10 mouse cellular contexts compared by ENCODE assay signal in the genomic region with DNA sequence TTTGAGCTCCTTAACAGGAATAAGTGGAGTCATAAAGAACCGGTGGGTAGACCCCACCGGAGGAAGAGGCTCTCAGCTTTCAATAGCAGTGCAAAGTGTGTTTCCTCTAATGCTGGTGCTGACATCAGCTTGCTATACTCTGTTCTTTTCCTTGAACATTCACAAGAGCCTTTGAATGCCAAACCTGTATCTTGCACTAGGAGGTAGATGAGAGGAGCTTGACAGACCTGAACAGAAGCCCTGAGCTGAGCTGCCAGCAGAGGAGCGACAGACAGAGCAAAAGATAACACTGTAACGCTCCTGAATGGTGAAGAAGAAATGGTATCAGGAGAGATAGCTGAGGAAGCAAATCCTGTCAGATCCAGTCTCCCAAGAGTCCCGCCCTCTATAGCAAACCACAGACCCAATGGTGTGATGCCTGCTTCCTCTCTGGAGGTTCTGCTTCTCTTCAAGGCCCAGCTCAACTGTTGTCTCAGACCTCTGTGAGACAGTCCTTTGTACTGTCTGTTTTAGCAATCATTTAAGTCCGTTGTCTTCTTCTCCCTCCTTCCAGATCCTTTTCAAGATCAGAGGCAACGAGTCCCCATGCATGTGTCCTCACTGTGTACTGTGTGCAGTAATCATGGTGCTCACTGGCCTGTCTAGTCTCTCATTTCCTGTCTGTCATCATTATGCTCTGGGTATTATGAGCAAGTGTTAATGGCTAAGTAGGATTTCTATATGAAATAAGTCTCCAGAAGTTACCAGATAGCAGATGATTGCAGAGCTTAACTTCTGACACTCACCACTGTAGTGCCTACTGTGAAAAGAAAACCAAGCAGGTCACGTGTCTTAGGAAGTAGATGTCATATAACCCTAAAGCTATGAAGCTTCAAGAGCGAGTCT. TPM values are rescaled to one million over a fixed set of nuclear protein-coding genes. Genes with fewer than 3 reads are reported as not detected.
A peak's percentile ranks its signal among the peaks of the same experiment; 100 is the strongest.
DNase-seq lines count a peak whose midpoint lies in the region; ATAC-seq and TF ChIP-seq lines count a peak whose summit lies in the region.
"Had no signal": no experiment of that assay in that cellular context is flagged by ENCODE, and none has a peak within 500 bp of the region (broad histone marks: within the 10 kb centered on the region; RNA-seq: fewer than 3 reads in every experiment).

No protein-coding gene starts in this region.

- no peak overlapping the region for H3K4me2 ChIP-seq in lung, embryonic 14.5 days
- peak overlapping the region; percentile 19; the same call in 1 of the 2 replicates for H3K4me2 ChIP-seq in heart, embryonic 16.5 days (ENCODE audit: low read depth, low read length)
- H3K4me2 ChIP-seq: midbrain, embryonic 11.5 days had no signal

- ATAC-seq in lung, embryonic 14.5 days (ENCODE audit: insufficient read depth), result no peak
- 0 out of 2 replicates have a peak, but pooled peaks have one; percentile 23 for ATAC-seq in heart, embryonic 16.5 days (replicated peaks; ENCODE audit: extremely low read depth, insufficient read depth, low FRiP score)
- peak; percentile 85 for ATAC-seq in megakaryocyte, adult 5-6 weeks (ENCODE audit: poor library complexity, severe bottlenecking)

- 58% methylated on average over 9 of the region's 9 CpGs for WGBS in lung, embryonic 14.5 days
- WGBS in lung, adult 2 months, result 58% methylated on average over 9 of the region's 9 CpGs
- 35% methylated on average over 9 of the region's 9 CpGs for WGBS in heart, embryonic 16.5 days

- DNase-seq in lung, embryonic 14.5 days, result peak; percentile 26
- no peak for DNase-seq in lung, adult 2 months
- DNase-seq in brain, adult 2 months (ENCODE audit: low read depth, low spot score), result peak; percentile 49
- no peak for DNase-seq in retina, postnatal 1 day
- DNase-seq in testis, postnatal 14 days (ENCODE audit: low spot score), result no peak
- no peak for DNase-seq in adrenal gland, adult 2 months
- DNase-seq: adrenal gland, adult 8-10 months had no signal

- TF ChIP-seq POLR2A in lung, adult 2 months (IDR thresholded peaks at IDR 0.05; ENCODE audit: borderline replicate concordance, extremely low read depth, low read depth, low read length), result no peak

- no peak for TF ChIP-seq CTCF in lung, embryonic 14.5 days (IDR thresholded peaks at IDR 0.05; ENCODE audit: low read depth)
- TF ChIP-seq CTCF in lung, adult 2 months (IDR thresholded peaks at IDR 0.05; ENCODE audit: insufficient read depth, low read length), result no peak

- H3K9ac ChIP-seq in lung, embryonic 14.5 days, result no peak overlapping the region
- no peak overlapping the region for H3K9ac ChIP-seq in heart, embryonic 16.5 days (ENCODE audit: low read length)

- no peaks in the 10 kb centered on the region for H3K4me1 ChIP-seq in lung, embryonic 14.5 days (ENCODE audit: insufficient read depth)
- H3K4me1 ChIP-seq in lung, adult 2 months (ENCODE audit: control insufficient read depth, insufficient read depth, low read length), result no peaks in the 10 kb centered on the region
- peaks cover 14% of the 10 kb centered on the region for H3K4me1 ChIP-seq in heart, embryonic 16.5 days (ENCODE audit: control insufficient read depth, insufficient read depth, low read length)

- no peaks in the 10 kb centered on the region for H3K9me3 ChIP-seq in lung, embryonic 14.5 days (ENCODE audit: low read depth, low read length)
- H3K9me3 ChIP-seq in heart, embryonic 16.5 days (replicated peaks; ENCODE audit: control insufficient read depth, low read length), result peaks cover 3% of the 10 kb centered on the region; the same call in 1 of the 2 replicates

- no peak overlapping the region for H3K27ac ChIP-seq in lung, embryonic 14.5 days (ENCODE audit: low read depth)
- H3K27ac ChIP-seq in heart, embryonic 16.5 days (ENCODE audit: low read length), result peak overlapping the region; percentile 58

- no peaks in the 10 kb centered on the region for H3K36me3 ChIP-seq in lung, embryonic 14.5 days (ENCODE audit: insufficient read depth)
- no peaks in the 10 kb centered on the region for H3K36me3 ChIP-seq in heart, embryonic 16.5 days (ENCODE audit: control insufficient read depth, insufficient read depth)

- no peaks in the 10 kb centered on the region for H3K27me3 ChIP-seq in lung, embryonic 14.5 days (ENCODE audit: insufficient read depth, low read length)
- no peaks in the 10 kb centered on the region for H3K27me3 ChIP-seq in heart, embryonic 16.5 days (ENCODE audit: control insufficient read depth, insufficient read depth, low read length)

- H3K4me3 ChIP-seq in lung, embryonic 14.5 days (ENCODE audit: low read depth, low read length), result no peak overlapping the region
- no peak overlapping the region for H3K4me3 ChIP-seq in lung, adult 2 months (replicated peaks; ENCODE audit: extremely low read depth, low read depth, low read length)
- H3K4me3 ChIP-seq in heart, embryonic 16.5 days (ENCODE audit: low read length), result no peak overlapping the region

RNA-seq across cellular contexts. Expression of a gene that starts 43.7 kb away (rescaled TPM):
- polyA plus RNA-seq in lung, embryonic 14.5 days (2014; fragmentation: Nextera tagmentation; extraction: Ambion mirVana), result 15.6 and 15.8 TPM in 2 replicates
- 7.5 and 9.9 TPM in 2 replicates for polyA plus RNA-seq in lung, adult 2 months (2012; rRNA removed)
- polyA plus RNA-seq in heart, embryonic 16.5 days (2015; fragmentation: Nextera tagmentation; extraction: Ambion mirVana), result 7.3 and 7.6 TPM in 2 replicates
- 215 and 219 TPM in 2 replicates for total RNA-seq in megakaryocyte, adult 5-6 weeks (2015)
- 83.1 and 85.6 TPM in 2 replicates for total RNA-seq in megakaryocyte, adult 5-6 weeks (2017)
- total RNA-seq in adrenal gland, adult 2 months (2021), result 1 to 10 TPM; 4.4 to 5.0 TPM
- 1.2 and 1.5 TPM in 2 replicates for polyA plus RNA-seq in adrenal gland, adult 2 months (2012; rRNA removed)

Comparison
In these comparisons a context has a peak if more than half of its experiments do, and no peak if none do; other contexts are left out.
1. DNase-seq: peak in lung, embryonic 14.5 days (single experiment) and brain, adult 2 months (single experiment); none in lung, adult 2 months (single experiment), retina, postnatal 1 day (single experiment), testis, postnatal 14 days (single experiment) and adrenal gland, adult 2 months (single experiment).